Mouse (Mus musculus) frontal cortex, adult (tissue): ENCODE measurements around the gene B3galt4.
A peak's percentile ranks its signal among the peaks of the same experiment; 100 is the strongest.
"Not testable (repeated sequence)": the region's sequence is repeated elsewhere in the genome, so short reads cannot be mapped to it uniquely, and the experiment has no call there.

Experiments
- ATAC-seq: cut with Nextera tagmentation; 2 replicates; pipeline ENCODE4 v1.9.2; 2017; ENCODE audit warnings: mild to moderate bottlenecking, moderate library complexity, mixed read lengths; ENCODE audit not compliant: low TSS enrichment

B3galt4 gene

DNA sequence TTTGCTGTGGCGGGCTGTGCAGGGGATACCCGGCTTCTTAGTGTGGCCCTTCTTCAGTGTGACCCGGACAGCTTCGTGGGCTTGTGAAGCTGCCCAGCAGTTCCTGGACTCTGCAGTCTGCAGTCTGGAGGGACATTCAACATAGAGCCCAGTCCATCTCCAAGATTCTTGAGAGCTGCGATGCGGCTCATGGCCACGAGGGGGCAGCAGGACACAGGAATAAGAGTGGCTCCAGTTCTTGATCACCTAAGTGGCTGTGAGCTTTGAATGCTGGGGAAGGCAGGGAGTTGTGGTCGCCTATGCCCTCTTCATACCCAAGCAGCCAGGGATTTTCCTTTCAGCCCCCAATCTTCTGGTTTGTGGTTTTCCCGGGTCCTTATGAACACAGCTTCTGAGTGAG is 17.2 kb upstream of the B3galt4 start:
- peak; percentile 69 for ATAC-seq

GRCm38 (mm10) chr17:33965846-33966550 is 14.7 kb upstream of the B3galt4 start:
- no peak for ATAC-seq

DNA sequence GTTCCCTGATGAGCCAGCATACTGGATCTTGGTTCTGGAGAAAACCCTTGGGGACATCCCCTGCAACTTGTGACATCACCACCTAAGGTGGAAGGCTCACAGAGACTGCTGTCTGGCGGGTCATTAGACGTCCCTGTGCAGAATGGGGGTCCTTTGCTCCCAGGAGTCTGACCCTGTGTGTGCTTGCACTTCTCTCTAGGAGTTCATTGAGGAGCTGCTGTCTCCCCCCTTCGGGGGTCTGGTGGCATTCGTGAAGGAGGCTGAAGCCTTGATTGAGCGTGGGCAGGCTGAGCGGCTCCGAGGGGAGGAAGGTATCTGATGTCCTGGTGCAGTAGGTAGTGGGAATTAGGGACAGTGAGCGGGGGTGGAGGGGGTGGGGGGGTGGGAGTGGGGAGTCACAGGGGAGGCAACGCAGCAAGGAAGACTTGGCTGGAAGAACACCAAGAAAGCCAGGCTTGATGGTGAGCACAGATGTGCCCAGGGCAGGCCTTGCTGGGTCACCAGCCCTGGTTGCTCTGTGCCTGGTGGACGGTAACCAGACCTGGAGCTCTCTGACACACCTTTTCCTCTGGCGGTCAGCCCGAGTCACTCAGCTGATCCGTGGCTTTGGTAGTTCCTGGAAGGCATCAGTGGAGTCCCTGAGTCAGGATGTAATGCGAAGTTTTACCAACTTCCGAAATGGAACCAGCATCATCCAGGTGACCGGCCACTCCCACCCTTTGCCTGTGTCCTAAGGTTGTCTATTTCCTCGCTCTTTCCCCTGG is 14.0 kb upstream of the B3galt4 start:
- ATAC-seq = no peak

DNA sequence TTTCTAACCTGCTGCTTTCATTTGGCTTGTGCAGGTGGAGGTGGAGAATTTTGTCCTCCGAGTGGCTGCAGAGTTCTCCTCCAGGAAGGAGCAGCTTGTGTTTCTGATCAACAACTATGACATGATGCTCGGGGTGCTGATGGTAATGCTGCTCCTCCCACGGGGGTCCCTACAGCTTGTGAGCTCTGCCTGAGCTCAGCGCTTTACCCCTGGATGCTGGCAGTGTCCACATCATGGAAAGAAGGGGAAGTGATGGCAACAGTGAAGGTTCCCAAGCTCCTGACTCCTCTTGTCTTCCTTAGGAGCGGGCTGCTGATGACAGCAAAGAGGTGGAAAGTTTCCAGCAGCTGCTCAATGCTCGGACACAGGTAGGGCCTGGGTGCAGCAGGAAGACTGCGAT is 11.6 kb upstream of the B3galt4 start:
- ATAC-seq = no peak

DNA sequence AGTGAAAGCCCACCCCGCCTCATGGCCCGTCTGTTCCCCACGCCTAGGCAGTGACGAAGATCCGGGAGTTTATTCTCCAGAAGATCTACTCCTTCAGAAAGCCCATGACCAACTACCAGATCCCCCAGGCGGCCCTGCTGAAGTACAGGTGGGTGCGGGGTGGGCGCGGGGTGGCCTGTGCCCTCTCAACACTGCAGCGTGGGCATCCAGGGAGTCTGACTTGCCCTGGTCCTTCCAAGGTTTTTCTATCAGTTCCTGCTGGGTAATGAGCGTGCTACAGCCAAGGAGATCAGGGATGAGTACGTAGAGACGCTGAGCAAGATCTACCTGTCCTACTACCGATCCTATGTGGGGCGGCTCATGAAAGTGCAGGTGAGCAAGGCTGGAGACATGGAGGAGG is 8.7 kb upstream of the B3galt4 start:
- no peak for ATAC-seq

DNA sequence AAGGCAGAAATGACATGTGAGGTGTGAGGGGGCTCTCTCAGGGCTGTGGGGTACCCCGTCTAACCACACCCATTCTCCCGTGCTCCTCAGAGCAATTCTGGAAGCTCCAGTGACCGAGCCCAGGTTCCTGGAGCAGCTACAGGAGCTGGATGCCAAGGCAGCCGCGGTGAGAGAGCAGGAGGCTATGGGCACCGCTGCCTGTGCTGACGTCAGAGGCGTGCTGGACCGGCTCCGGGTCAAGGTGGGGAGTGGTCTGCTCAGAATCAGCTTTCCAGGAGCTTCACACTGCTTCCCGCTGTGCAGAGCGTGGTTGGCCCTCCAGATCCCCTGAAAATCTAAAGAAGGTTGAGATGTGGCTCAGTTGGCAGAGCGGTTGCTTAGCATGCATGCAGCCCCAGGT is 7.8 kb upstream of the B3galt4 start:
- ATAC-seq = no peak

DNA sequence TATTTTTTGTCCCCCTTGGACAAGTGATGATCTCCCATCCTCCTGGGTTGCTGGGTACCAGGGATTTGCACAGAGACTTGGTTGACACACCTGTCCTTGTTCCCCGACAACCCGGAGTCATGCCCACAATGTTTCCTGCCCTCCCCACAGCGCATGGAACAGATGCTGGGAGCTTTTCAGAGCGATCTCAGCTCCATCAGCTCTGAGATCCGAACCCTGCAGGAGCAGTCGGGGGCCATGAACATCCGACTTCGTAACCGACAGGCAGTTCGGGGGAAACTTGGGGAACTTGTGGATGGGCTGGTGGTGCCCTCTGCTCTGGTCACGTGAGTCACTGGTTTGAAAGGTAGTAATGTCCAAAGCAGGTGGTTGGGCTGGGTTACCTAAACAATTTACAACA is 7.2 kb upstream of the B3galt4 start:
- no peak for ATAC-seq

DNA sequence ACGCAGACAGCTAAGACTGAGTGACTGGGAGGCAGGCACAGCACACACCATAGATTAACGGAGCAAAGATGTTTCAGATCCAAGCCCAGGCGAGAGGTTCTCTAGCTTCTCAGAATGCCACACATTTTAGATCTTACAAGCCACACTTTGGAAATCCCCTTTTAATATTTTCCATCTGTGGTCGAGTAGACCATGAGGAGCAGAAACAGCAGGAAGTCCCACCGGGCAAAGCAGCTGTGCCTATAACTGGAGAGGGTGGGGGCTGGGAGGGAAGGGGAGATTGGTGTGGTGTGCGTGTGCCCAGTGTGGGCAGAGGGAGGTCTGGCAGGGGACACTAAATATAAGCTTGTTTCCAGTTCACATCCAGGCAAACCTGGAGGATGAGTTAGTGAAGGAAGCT is 6.2 kb upstream of the B3galt4 start:
- ATAC-seq = no peak

- ATAC-seq = no peak
These were observed 5.0 kb upstream of the B3galt4 start for GRCm38 (mm10) chr17:33956336-33956735.

GRCm38 (mm10) chr17:33955555-33956214 is 4.4 kb upstream of the B3galt4 start, which contains the start of the genes Vps52 and Rps18:
TSS of gene Vps52 (plus strand) at chr17:33955812.
TSS of gene Rps18 (minus strand) at chr17:33956001.
- ATAC-seq = peak; percentile 85

- ATAC-seq = peak; percentile 8; the same call in 1 of the 2 replicates
These were observed 3.6 kb upstream of the B3galt4 start for GRCm38 (mm10) chr17:33954646-33955554.

GRCm38 (mm10) chr17:33953961-33954565 is 2.8 kb upstream of the B3galt4 start:
- no peak for ATAC-seq

DNA sequence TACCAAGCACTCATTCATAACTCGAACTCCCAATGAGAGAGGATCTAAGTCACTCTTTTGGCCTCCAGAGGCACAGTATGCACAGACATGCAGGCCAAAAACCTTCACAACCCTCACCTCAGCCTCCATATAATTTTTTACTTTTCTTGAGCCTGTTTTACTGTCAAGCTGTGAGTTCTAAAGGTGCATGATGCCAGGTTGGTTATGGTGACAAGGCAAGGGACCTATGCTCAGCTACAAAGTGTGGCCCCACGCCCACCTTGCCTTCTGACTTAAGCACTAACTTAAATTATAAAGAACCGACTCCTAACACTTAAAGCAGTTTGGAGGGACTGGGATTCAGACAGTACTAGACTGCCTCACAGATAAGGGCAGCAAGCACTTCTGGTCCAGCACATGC is 2.0 kb upstream of the B3galt4 start:
- ATAC-seq = no peak

- ATAC-seq = no peak
These were observed 1.6 kb upstream of the B3galt4 start for GRCm38 (mm10) chr17:33952879-33953278.

- ATAC-seq = not testable (repeated sequence)
These were observed 727 bp upstream of the B3galt4 start for GRCm38 (mm10) chr17:33952015-33952414.

GRCm38 (mm10) chr17:33950131-33950625 is 1.1 kb downstream of the B3galt4 start:
- ATAC-seq = no peak

- ATAC-seq = no peak
These were observed 2.3 kb downstream of the B3galt4 start for GRCm38 (mm10) chr17:33948905-33949537.

GRCm38 (mm10) chr17:33948090-33948904 is 3.0 kb downstream of the B3galt4 start:
- ATAC-seq = no peak

DNA sequence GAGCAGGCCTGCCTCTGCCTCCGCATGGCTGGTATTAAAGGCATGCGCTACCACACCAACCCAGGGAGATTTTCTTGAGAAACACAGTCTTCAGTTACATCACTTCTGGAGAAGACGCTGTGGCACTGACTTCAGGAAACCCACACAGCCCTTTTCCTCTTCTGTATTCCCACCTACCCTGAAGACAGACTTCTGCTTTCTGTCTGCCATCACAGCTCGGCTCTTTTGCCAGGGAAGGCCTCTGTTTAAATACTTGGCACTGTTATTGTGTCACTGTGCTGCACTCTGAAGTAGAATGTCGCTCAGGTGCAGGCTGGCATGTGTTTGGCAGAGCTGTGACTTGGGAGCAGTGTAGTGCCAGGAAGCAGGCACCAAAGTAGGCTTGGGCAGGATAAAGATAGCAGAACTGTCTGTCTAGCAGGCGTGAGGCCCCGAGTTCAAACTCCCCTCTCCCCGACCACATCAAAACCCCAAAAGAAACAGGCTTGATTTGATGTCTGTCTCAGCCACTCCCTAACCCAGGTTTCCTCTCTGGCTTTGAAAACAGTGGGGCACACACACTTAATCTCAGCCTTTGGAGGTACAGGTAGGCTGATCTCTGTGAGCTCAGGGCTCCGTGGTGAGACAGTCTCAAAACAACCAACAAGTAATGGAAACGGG is 3.7 kb downstream of the B3galt4 start:
- ATAC-seq = peak; percentile 35
